Mouse (Mus musculus): Measurements from ENCODE around the gene Mapk11. TPM values are rescaled to one million over a fixed set of nuclear protein-coding genes. Genes with fewer than 3 reads are reported as not detected.

Gene Mapk11
- polyA plus RNA-seq, 1 experiment: not detected

GRCm38 (mm10) chr15:89138046-89138405 is 11.4 kb downstream of the Mapk11 start:
- no peak for TF ChIP-seq GATA1 (IDR thresholded peaks at IDR 0.05; ENCODE audit: low read length)

GRCm38 (mm10) chr15:89137378-89138045 is 11.9 kb downstream of the Mapk11 start:
- no peak for TF ChIP-seq GATA1 (IDR thresholded peaks at IDR 0.05; ENCODE audit: low read length)

- no peak for TF ChIP-seq GATA1 (IDR thresholded peaks at IDR 0.05; ENCODE audit: low read length)
These were observed 12.8 kb downstream of the Mapk11 start for GRCm38 (mm10) chr15:89136461-89137155.

- TF ChIP-seq GATA1 (IDR thresholded peaks at IDR 0.05; ENCODE audit: low read length): no peak
These were observed 18.1 kb downstream of the Mapk11 start for GRCm38 (mm10) chr15:89131316-89131715.

GRCm38 (mm10) chr15:89130245-89130644 is 19.2 kb downstream of the Mapk11 start:
- no peak for TF ChIP-seq GATA1 (IDR thresholded peaks at IDR 0.05; ENCODE audit: low read length)

GRCm38 (mm10) chr15:89128382-89129350 is 20.8 kb downstream of the Mapk11 start, which contains the start of gene Hdac10:
TSS of gene Hdac10 (minus strand) at chr15:89128700.
- no peak for TF ChIP-seq GATA1 (IDR thresholded peaks at IDR 0.05; ENCODE audit: low read length)

- TF ChIP-seq GATA1 (IDR thresholded peaks at IDR 0.05; ENCODE audit: low read length): no peak
These were observed 22.0 kb downstream of the Mapk11 start for GRCm38 (mm10) chr15:89127364-89127940.

GRCm38 (mm10) chr15:89126622-89127021 is 22.8 kb downstream of the Mapk11 start:
- TF ChIP-seq GATA1 (IDR thresholded peaks at IDR 0.05; ENCODE audit: low read length): no peak

- no peak for TF ChIP-seq GATA1 (IDR thresholded peaks at IDR 0.05; ENCODE audit: low read length)
These were observed 24.1 kb downstream of the Mapk11 start for GRCm38 (mm10) chr15:89125351-89125750.

- no peak for TF ChIP-seq GATA1 (IDR thresholded peaks at IDR 0.05; ENCODE audit: low read length)
These were observed 25.1 kb downstream of the Mapk11 start for GRCm38 (mm10) chr15:89124312-89124711.

GRCm38 (mm10) chr15:89123595-89123994 is 25.8 kb downstream of the Mapk11 start:
- no peak for TF ChIP-seq GATA1 (IDR thresholded peaks at IDR 0.05; ENCODE audit: low read length)

- TF ChIP-seq GATA1 (IDR thresholded peaks at IDR 0.05; ENCODE audit: low read length): no peak
These were observed 26.6 kb downstream of the Mapk11 start, which contains the start of gene Tubgcp6 for GRCm38 (mm10) chr15:89122649-89123366. TSS of gene Tubgcp6 (minus strand) at chr15:89123112.

- no peak for TF ChIP-seq GATA1 (IDR thresholded peaks at IDR 0.05; ENCODE audit: low read length)
These were observed 31.4 kb downstream of the Mapk11 start for GRCm38 (mm10) chr15:89118007-89118406.

- TF ChIP-seq GATA1 (IDR thresholded peaks at IDR 0.05; ENCODE audit: low read length): no peak
These were observed 39.3 kb downstream of the Mapk11 start for GRCm38 (mm10) chr15:89110147-89110546.

GRCm38 (mm10) chr15:89106976-89107375 is 42.5 kb downstream of the Mapk11 start:
- no peak for TF ChIP-seq GATA1 (IDR thresholded peaks at IDR 0.05; ENCODE audit: low read length)

Data from G1E-ER4 (cell line).